Mouse (Mus musculus) lung, postnatal 0 days (tissue): ENCODE measurements around the gene 6030468B19Rik.

ENCODE experiments used
- CTCF ChIP-seq: IDR thresholded peaks from 2 replicates; pipeline ENCODE4 v1.5.1; 2016; ENCODE audit warnings: antibody characterized with exemption, mild to moderate bottlenecking
- EP300 ChIP-seq: IDR thresholded peaks from 2 replicates; pipeline ENCODE4 v1.6.1; 2016; ENCODE audit warnings: antibody characterized with exemption, mild to moderate bottlenecking, control low read depth

DNA sequence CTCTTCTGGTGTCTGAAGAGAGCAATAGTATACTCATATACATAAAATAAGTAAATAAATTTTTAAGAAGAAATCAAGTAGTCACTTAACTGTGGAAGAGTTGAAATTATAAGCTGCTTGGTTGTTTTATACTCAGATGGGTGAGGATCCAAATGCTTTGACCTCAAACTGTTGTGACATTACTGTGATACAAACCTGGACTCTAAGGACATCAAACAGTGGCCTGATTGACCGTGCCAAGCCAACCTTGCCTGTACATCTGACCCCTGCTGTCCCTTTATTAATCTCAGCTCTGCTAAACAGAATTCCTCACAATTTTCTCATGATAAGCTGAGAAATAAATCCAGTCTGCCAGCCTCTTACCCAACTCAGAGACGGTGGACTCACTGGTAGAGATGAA, 48.2 kb downstream of the 6030468B19Rik start:
- TF ChIP-seq CTCF (no peak), EP300 (no peak)
